Mouse (Mus musculus): ENCODE measurements around the gene Cryba2.

DNA sequence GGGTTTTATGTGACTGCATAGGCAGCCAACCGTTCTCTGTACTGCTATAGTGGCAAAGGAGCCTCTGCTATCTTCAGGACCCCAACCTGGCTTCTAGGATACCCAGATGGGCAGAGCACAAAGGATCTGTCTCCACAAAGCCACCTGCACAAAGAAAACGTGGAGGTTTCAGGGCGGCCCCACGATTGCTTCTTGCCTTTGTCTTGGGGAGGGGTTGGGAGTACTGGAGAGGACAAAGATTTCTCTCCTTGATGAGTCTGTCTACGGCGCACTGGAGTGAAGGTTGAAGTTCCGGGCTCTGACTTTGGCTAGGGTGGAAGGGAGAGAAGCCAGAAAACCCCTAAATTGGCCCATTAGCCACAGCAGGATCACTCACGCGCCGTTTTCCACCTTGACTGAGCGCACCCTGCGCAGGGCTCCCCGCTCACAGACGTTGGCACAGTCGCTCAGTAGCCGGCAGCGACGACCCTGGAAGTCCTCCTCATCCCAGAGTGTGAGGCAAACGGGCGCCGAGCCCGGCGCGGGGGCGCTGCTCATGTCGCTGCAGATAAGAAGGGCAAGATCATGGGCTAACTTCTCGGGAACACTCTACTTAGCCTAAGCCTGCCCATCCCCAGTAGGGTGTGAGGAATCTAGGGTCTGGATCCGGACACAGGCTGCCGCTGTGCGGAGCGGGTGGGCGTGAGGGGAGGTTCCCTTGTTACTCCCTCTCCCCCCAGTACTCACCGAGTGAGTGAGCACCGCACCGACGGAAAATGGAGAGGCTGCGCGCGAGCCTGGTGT is 401 bp downstream of the Cryba2 start:
- no peak for TF ChIP-seq POLR2A (IDR thresholded peaks at IDR 0.05; ENCODE audit: borderline replicate concordance, insufficient read depth, low read length)
- TF ChIP-seq CTCF (IDR thresholded peaks at IDR 0.05; ENCODE audit: borderline replicate concordance, insufficient read depth, low read depth, low read length) = no peak
